Comparison of ENCODE assay signal across 10 mouse cellular contexts in genomic region chr11:85840031-85840802, GRCm38 (mm10). TPM values are rescaled to one million over a fixed set of nuclear protein-coding genes. Genes with fewer than 3 reads are reported as not detected.
DNase-seq lines count a peak whose midpoint lies in the region; ATAC-seq and TF ChIP-seq lines count a peak whose summit lies in the region.
"Had no signal": no experiment of that assay in that cellular context is flagged by ENCODE, and none has a peak within 500 bp of the region (broad histone marks: within the 10 kb centered on the region; RNA-seq: fewer than 3 reads in every experiment).

No protein-coding gene starts in this region.

- peaks cover 5% of the 10 kb centered on the region for H3K4me1 ChIP-seq in embryonic facial prominence, embryonic 11.5 days (ENCODE audit: control insufficient read depth, insufficient read depth, low read length)
- peaks cover 33% of the 10 kb centered on the region for H3K4me1 ChIP-seq in intestine, embryonic 14.5 days (replicated peaks; ENCODE audit: control insufficient read depth, insufficient read depth, low read length)
- peaks cover 12% of the 10 kb centered on the region; the same call in 1 of the 2 replicates for H3K4me1 ChIP-seq in midbrain, postnatal 0 days (ENCODE audit: insufficient read depth, low read length)

- DNase-seq in kidney, adult 18-20 months, result peak; percentile 43
- DNase-seq in kidney, adult 11 months, result no peak
- peak; percentile 38 for DNase-seq in embryonic facial prominence, embryonic 11.5 days (ENCODE audit: low spot score)
- no peak for DNase-seq in intestine, embryonic 14.5 days (ENCODE audit: low spot score)
- DNase-seq in midbrain, postnatal 0 days (ENCODE audit: low spot score), result no peak
- DNase-seq in right cerebral cortex, postnatal 10 days (ENCODE audit: low spot score in 2 of 2), result no peak
- no peak for DNase-seq in adrenal gland, postnatal 14 days

- H3K9me3 ChIP-seq in embryonic facial prominence, embryonic 11.5 days (replicated peaks; ENCODE audit: control insufficient read depth, low read length), result no peaks in the 10 kb centered on the region
- H3K9me3 ChIP-seq in intestine, embryonic 14.5 days (ENCODE audit: control insufficient read depth, low read length), result no peaks in the 10 kb centered on the region
- no peaks in the 10 kb centered on the region for H3K9me3 ChIP-seq in midbrain, postnatal 0 days (ENCODE audit: low read length)

- no peaks in the 10 kb centered on the region; the same call in 1 of the 2 replicates for H3K36me3 ChIP-seq in embryonic facial prominence, embryonic 11.5 days (replicated peaks; ENCODE audit: control insufficient read depth, insufficient read depth, low read depth, low read length)
- no peaks in the 10 kb centered on the region for H3K36me3 ChIP-seq in intestine, embryonic 14.5 days (ENCODE audit: control insufficient read depth, insufficient read depth, low read length)
- no peaks in the 10 kb centered on the region for H3K36me3 ChIP-seq in midbrain, postnatal 0 days (ENCODE audit: insufficient read depth, low read length)

- H3K4me2 ChIP-seq in embryonic facial prominence, embryonic 11.5 days (ENCODE audit: low read depth, low read length), result peak overlapping the region; percentile 90
- peak overlapping the region; percentile 84 for H3K4me2 ChIP-seq in intestine, embryonic 14.5 days (ENCODE audit: low read length)
- H3K4me2 ChIP-seq in midbrain, postnatal 0 days (ENCODE audit: low read depth, low read length, poor library complexity, severe bottlenecking), result peak overlapping the region; percentile 22; the same call in 1 of the 2 replicates

- H3K4me3 ChIP-seq in embryonic facial prominence, embryonic 11.5 days (ENCODE audit: low read depth, low read length), result peak overlapping the region; percentile 79
- H3K4me3 ChIP-seq in intestine, embryonic 14.5 days (ENCODE audit: low read depth, low read length), result peak overlapping the region; percentile 63
- no peak overlapping the region; the same call in 1 of the 2 replicates for H3K4me3 ChIP-seq in midbrain, postnatal 0 days (ENCODE audit: low read depth, low read length)
- H3K4me3 ChIP-seq: erythroblast, embryonic 14.5 days; myocyte had no signal

- no peak for ATAC-seq in embryonic facial prominence, embryonic 11.5 days (replicated peaks; ENCODE audit: insufficient number of reproducible peaks, low FRiP score, low TSS enrichment, low read depth)
- ATAC-seq in intestine, embryonic 14.5 days (replicated peaks; ENCODE audit: low FRiP score, low TSS enrichment, low read depth), result no peak
- no peak for ATAC-seq in midbrain, postnatal 0 days (ENCODE audit: low FRiP score)
- no peak for ATAC-seq in granulocyte monocyte progenitor cell, adult 5-6 weeks (replicated peaks; ENCODE audit: poor library complexity, severe bottlenecking)

- TF ChIP-seq CTCF in midbrain, postnatal 0 days (IDR thresholded peaks at IDR 0.05), result no peak

- H3K27ac ChIP-seq in embryonic facial prominence, embryonic 11.5 days (replicated peaks; ENCODE audit: low read depth, low read length), result peak overlapping the region; percentile 96
- H3K27ac ChIP-seq in intestine, embryonic 14.5 days (ENCODE audit: low read depth), result peak overlapping the region; percentile 67; the same call in 1 of the 2 replicates
- no peak overlapping the region for H3K27ac ChIP-seq in midbrain, postnatal 0 days (ENCODE audit: low read depth, low read length)

- peaks cover 18% of the 10 kb centered on the region for H3K27me3 ChIP-seq in embryonic facial prominence, embryonic 11.5 days (ENCODE audit: control insufficient read depth, insufficient read depth, low read length)
- H3K27me3 ChIP-seq in intestine, embryonic 14.5 days (replicated peaks; ENCODE audit: control insufficient read depth, insufficient read depth, low read length), result peaks cover 76% of the 10 kb centered on the region
- H3K27me3 ChIP-seq in midbrain, postnatal 0 days (ENCODE audit: insufficient read depth, low read length), result peaks cover 92% of the 10 kb centered on the region

- WGBS in embryonic facial prominence, embryonic 11.5 days, result 4% methylated on average over 27 of the region's 27 CpGs
- WGBS in intestine, embryonic 14.5 days, result 34% methylated on average over 27 of the region's 27 CpGs
- WGBS in midbrain, postnatal 0 days, result 8% methylated on average over 27 of the region's 27 CpGs

- H3K9ac ChIP-seq in embryonic facial prominence, embryonic 11.5 days (replicated peaks; ENCODE audit: low read length), result peak overlapping the region; percentile 96
- H3K9ac ChIP-seq in intestine, embryonic 14.5 days (ENCODE audit: low read length), result peak overlapping the region; percentile 78
- no peak overlapping the region for H3K9ac ChIP-seq in midbrain, postnatal 0 days (replicated peaks; ENCODE audit: low read length, poor library complexity, severe bottlenecking)

RNA-seq across cellular contexts. Expression of gene Tbx2, which starts 7.9 kb away (rescaled TPM):
- polyA plus RNA-seq in embryonic facial prominence, embryonic 11.5 days (2014; fragmentation: Nextera tagmentation; extraction: Ambion mirVana), result 22.3 and 25.9 TPM in 2 replicates
- 7.2 and 7.7 TPM in 2 replicates for polyA plus RNA-seq in intestine, embryonic 14.5 days (2014; fragmentation: Nextera tagmentation; extraction: Ambion mirVana)
- 3.9 and 4.4 TPM in 2 replicates for total RNA-seq in midbrain, postnatal 0 days (2014; rRNA removed)
- polyA plus RNA-seq in midbrain, postnatal 0 days (2015; fragmentation: Nextera tagmentation; extraction: Ambion mirVana), result 0.32 and 0.42 TPM in 2 replicates
- total RNA-seq in granulocyte monocyte progenitor cell, adult 5-6 weeks (2014; fragmentation: Nextera tagmentation), result 0.11 TPM in 1 of 2 replicates, not detected in the other
- not detected in 2 replicates for total RNA-seq in granulocyte monocyte progenitor cell, adult 5-6 weeks (2017)
- 26.3 and 28.3 TPM in 2 replicates for total RNA-seq in adrenal gland, postnatal 14 days (2021)

RNA-seq across cellular contexts. Expression of gene Gm11444, which starts 9.9 kb away (rescaled TPM):
- polyA plus RNA-seq in embryonic facial prominence, embryonic 11.5 days (2014; fragmentation: Nextera tagmentation; extraction: Ambion mirVana), result not detected in 2 replicates
- not detected in 2 replicates for polyA plus RNA-seq in intestine, embryonic 14.5 days (2014; fragmentation: Nextera tagmentation; extraction: Ambion mirVana)
- not detected in 2 replicates for total RNA-seq in midbrain, postnatal 0 days (2014; rRNA removed)
- not detected in 2 replicates for polyA plus RNA-seq in midbrain, postnatal 0 days (2015; fragmentation: Nextera tagmentation; extraction: Ambion mirVana)
- total RNA-seq in granulocyte monocyte progenitor cell, adult 5-6 weeks (2014; fragmentation: Nextera tagmentation), result not detected in 2 replicates
- total RNA-seq in granulocyte monocyte progenitor cell, adult 5-6 weeks (2017), result not detected in 2 replicates
- not detected in 2 replicates for total RNA-seq in adrenal gland, postnatal 14 days (2021)
- polyA plus RNA-seq: erythroblast, embryonic 14.5 days; myocyte had no signal

RNA-seq across cellular contexts. Expression of gene Tbx4, which starts 46.0 kb away (rescaled TPM):
- polyA plus RNA-seq in embryonic facial prominence, embryonic 11.5 days (2014; fragmentation: Nextera tagmentation; extraction: Ambion mirVana), result 0.65 and 1.5 TPM in 2 replicates
- polyA plus RNA-seq in intestine, embryonic 14.5 days (2014; fragmentation: Nextera tagmentation; extraction: Ambion mirVana), result not detected in 2 replicates
- 0.05 and 0.27 TPM in 2 replicates for total RNA-seq in midbrain, postnatal 0 days (2014; rRNA removed)
- polyA plus RNA-seq in midbrain, postnatal 0 days (2015; fragmentation: Nextera tagmentation; extraction: Ambion mirVana), result 0.20 and 0.37 TPM in 2 replicates
- not detected in 2 replicates for total RNA-seq in granulocyte monocyte progenitor cell, adult 5-6 weeks (2014; fragmentation: Nextera tagmentation)
- total RNA-seq in granulocyte monocyte progenitor cell, adult 5-6 weeks (2017), result not detected in 2 replicates
- not detected in 2 replicates for total RNA-seq in adrenal gland, postnatal 14 days (2021)
- polyA plus RNA-seq: erythroblast, embryonic 14.5 days had no signal

Comparison
In these comparisons a context has a peak if more than half of its experiments do, and no peak if none do; other contexts are left out.
1. DNase-seq: peak in kidney, adult 18-20 months (single experiment) and embryonic facial prominence, embryonic 11.5 days (single experiment); none in kidney, adult 11 months (single experiment), intestine, embryonic 14.5 days (single experiment), midbrain, postnatal 0 days (single experiment), right cerebral cortex, postnatal 10 days (0 of 2) and adrenal gland, postnatal 14 days (single experiment).
2. H3K4me2 ChIP-seq: peak in every context shown above with its lines; median percentile 90 in embryonic facial prominence, embryonic 11.5 days; 84 in intestine, embryonic 14.5 days; 22 in midbrain, postnatal 0 days.